Mouse (Mus musculus) MEL (cell line): ENCODE data around the gene Pacsin2. TPM values are rescaled to one million over a fixed set of nuclear protein-coding genes. Genes with fewer than 3 reads are reported as not detected.

Experiments
- DNase-seq: peaks from one replicate; pipeline ENCODE4 v3.0.0; 2011; ENCODE audit warnings: low read depth, low spot score
- H3K27ac ChIP-seq: 2 replicates; pipeline ENCODE4 v1.5.1; 2012; ENCODE audit warnings: low read depth, mild to moderate bottlenecking, control low read depth, low read length, moderate library complexity; ENCODE audit not compliant: control insufficient read depth
- H3K27me3 ChIP-seq, 2 experiments: fragments of 150-350 bp in 1 of 2; sonication (generic) in 1 of 2; 2 replicates each; pipeline ENCODE4 v1.6.1; 2012; ENCODE audit warnings: low read length in 2 of 2, mild to moderate bottlenecking in 2 of 2, improper control_type of control experiment in 1 of 2, moderate library complexity in 1 of 2; ENCODE audit not compliant: insufficient read depth in 2 of 2, control insufficient read depth in 1 of 2
- H3K36me3 ChIP-seq, 2 experiments: 2 replicates each; pipeline ENCODE4 v1.6.1; 2012 to 2014; ENCODE audit warnings: low read length in 2 of 2, improper control_type of control experiment in 1 of 2, inconsistent platforms in 1 of 2, mild to moderate bottlenecking in 1 of 2; ENCODE audit not compliant: insufficient read depth in 2 of 2, control insufficient read depth in 1 of 2
- H3K4me1 ChIP-seq, 2 experiments: fragments of 150-350 bp in 1 of 2; sonication (generic) in 1 of 2; 2 replicates each; pipeline ENCODE4 v1.6.1; 2012; ENCODE audit warnings: low read length in 2 of 2, improper control_type of control experiment in 1 of 2, mild to moderate bottlenecking in 1 of 2; ENCODE audit not compliant: insufficient read depth in 2 of 2, control insufficient read depth in 1 of 2
- H3K4me3 ChIP-seq, 2 experiments: fragments of 150-350 bp in 1 of 2; sonication (generic) in 1 of 2; 2 replicates each; pipeline ENCODE4 v1.5.1; 2012; ENCODE audit warnings: low read depth in 2 of 2, low read length in 2 of 2, mild to moderate bottlenecking in 2 of 2, moderate library complexity in 2 of 2, control low read depth in 1 of 2, improper control_type of control experiment in 1 of 2; ENCODE audit not compliant: control insufficient read depth in 1 of 2, insufficient read depth in 1 of 2
- H3K79me2 ChIP-seq: 2 replicates; pipeline ENCODE4 v1.6.1; 2012; ENCODE audit warnings: mild to moderate bottlenecking, low read length, moderate library complexity; ENCODE audit not compliant: control insufficient read depth, poor library complexity, insufficient read depth
- H3K9ac ChIP-seq: 2 replicates; pipeline ENCODE4 v1.6.1; 2012; ENCODE audit warnings: low read depth, mild to moderate bottlenecking, control low read depth, low read length, moderate library complexity; ENCODE audit not compliant: control insufficient read depth, poor library complexity, severe bottlenecking
- H3K9me3 ChIP-seq: fragments of 150-350 bp; sonication (generic); replicated peaks from 2 replicates; pipeline ENCODE4 v1.6.1; 2012; ENCODE audit warnings: mild to moderate bottlenecking, low read length, improper control_type of control experiment, moderate library complexity; ENCODE audit not compliant: insufficient read depth
- BHLHE40 ChIP-seq: IDR thresholded peaks from 2 replicates; pipeline ENCODE4 v1.6.1; 2012; ENCODE audit warnings: low read depth, mild to moderate bottlenecking, inconsistent platforms, low read length, improper control_type of control experiment, borderline replicate concordance
- CHD1 ChIP-seq: IDR thresholded peaks from 2 replicates; pipeline ENCODE4 v1.6.1; 2012; ENCODE audit warnings: low read depth, mild to moderate bottlenecking, inconsistent platforms, low read length, improper control_type of control experiment
- CTCF ChIP-seq, 3 experiments: IDR thresholded peaks in 2 of 3; conservative IDR thresholded peaks in 1 of 3; 2 replicates each; pipeline ENCODE4 v1.5.1; 2011 to 2012; ENCODE audit warnings: low read length in 3 of 3, low read depth in 2 of 3, mild to moderate bottlenecking in 2 of 3, improper control_type of control experiment in 1 of 3, inconsistent platforms in 1 of 3, mixed read lengths in 1 of 3, moderate library complexity in 1 of 3; ENCODE audit not compliant: control insufficient read depth in 1 of 3, insufficient read depth in 1 of 3, poor library complexity in 1 of 3, severe bottlenecking in 1 of 3
- E2F4 ChIP-seq: IDR thresholded peaks from 2 replicates; pipeline ENCODE4 v1.6.1; 2011; ENCODE audit warnings: low read depth, low read length, improper control_type of control experiment, borderline replicate concordance
- ETS1 ChIP-seq: IDR thresholded peaks from 2 replicates; pipeline ENCODE4 v1.6.1; 2012; ENCODE audit warnings: low read depth, mild to moderate bottlenecking, inconsistent platforms, low read length, improper control_type of control experiment, moderate library complexity
- GATA1 ChIP-seq: IDR thresholded peaks from 2 replicates; pipeline ENCODE4 v1.6.1; 2011; ENCODE audit warnings: low read depth, low read length, improper control_type of control experiment
- HCFC1 ChIP-seq: IDR thresholded peaks from 2 replicates; pipeline ENCODE4 v1.6.1; 2012; ENCODE audit warnings: low read depth, mild to moderate bottlenecking, inconsistent platforms, low read length, improper control_type of control experiment, moderate library complexity
- MAFK ChIP-seq: IDR thresholded peaks from 2 replicates; pipeline ENCODE4 v1.6.1; 2011; ENCODE audit warnings: low read depth, mild to moderate bottlenecking, low read length, improper control_type of control experiment, borderline replicate concordance
- MAX ChIP-seq: IDR thresholded peaks from 2 replicates; pipeline ENCODE4 v1.6.1; 2011; ENCODE audit warnings: low read length, improper control_type of control experiment
- NELFE ChIP-seq: IDR thresholded peaks from 2 replicates; pipeline ENCODE4 v1.6.1; 2011; ENCODE audit warnings: low read depth, low read length, improper control_type of control experiment
- POLR2AphosphoS5 ChIP-seq: IDR thresholded peaks from 2 replicates; pipeline ENCODE4 v1.6.1; 2012; ENCODE audit warnings: low read depth, borderline replicate concordance, mild to moderate bottlenecking, inconsistent platforms, low read length, moderate library complexity, mixed read lengths
- RAD21 ChIP-seq: IDR thresholded peaks from 2 replicates; pipeline ENCODE4 v1.6.1; 2011; ENCODE audit warnings: mild to moderate bottlenecking, low read depth, low read length, improper control_type of control experiment
- RCOR1 ChIP-seq: IDR thresholded peaks from 2 replicates; pipeline ENCODE4 v1.6.1; 2012; ENCODE audit warnings: low read depth, mild to moderate bottlenecking, inconsistent platforms, low read length, improper control_type of control experiment
- SIN3A ChIP-seq: IDR thresholded peaks from 2 replicates; pipeline ENCODE4 v1.6.1; 2012; ENCODE audit warnings: low read length, improper control_type of control experiment, inconsistent platforms
- TAL1 ChIP-seq: IDR thresholded peaks from 2 replicates; pipeline ENCODE4 v1.6.1; 2012; ENCODE audit warnings: mild to moderate bottlenecking, inconsistent platforms, low read length, moderate library complexity, mixed read lengths
- TCF12 ChIP-seq: IDR thresholded peaks from 2 replicates; pipeline ENCODE4 v1.6.1; 2014; ENCODE audit warnings: low read depth, mild to moderate bottlenecking, inconsistent platforms, low read length, improper control_type of control experiment, moderate library complexity
- UBTF ChIP-seq: IDR thresholded peaks from 2 replicates; pipeline ENCODE4 v1.6.1; 2012; ENCODE audit warnings: low read depth, mild to moderate bottlenecking, inconsistent platforms, low read length, improper control_type of control experiment, moderate library complexity, borderline replicate concordance; ENCODE audit not compliant: insufficient read depth
- ZC3H11A ChIP-seq: IDR thresholded peaks from 2 replicates; pipeline ENCODE4 v1.6.1; 2012; ENCODE audit warnings: low read depth, mild to moderate bottlenecking, inconsistent platforms, low read length, improper control_type of control experiment
- ZMIZ1 ChIP-seq: IDR thresholded peaks from 2 replicates; pipeline ENCODE4 v1.6.1; 2012; ENCODE audit warnings: low read depth, mild to moderate bottlenecking, inconsistent platforms, low read length, improper control_type of control experiment, moderate library complexity
- ZNF384 ChIP-seq: IDR thresholded peaks from 2 replicates; pipeline ENCODE4 v1.6.1; 2012; ENCODE audit warnings: low read depth, mild to moderate bottlenecking, inconsistent platforms, low read length, improper control_type of control experiment
- polyA plus RNA-seq, 2 experiments: library from polyadenylated mRNA; stranded (reverse) in 1 of 2; unstranded in 1 of 2; fragments of >175 nt in 1 of 2; fragments of >200 nt in 1 of 2; gene quantifications; 2 replicates each; pipeline versions ENCODE4 v1.2.1 to v1.2.4; 2012; ENCODE audit warnings: low replicate concordance in 2 of 2, low read depth in 1 of 2; ENCODE audit not compliant: insufficient read length in 2 of 2, insufficient read depth in 1 of 2, missing spikeins in 1 of 2
- total RNA-seq: library from RNA; depleted of rRNA; stranded (reverse); fragments of 300-350 nt; gene quantifications from 2 replicates; pipeline ENCODE4 v1.2.3, GENCODE M21; 2012

The Pacsin2 gene
- total and polyA plus RNA-seq, 3 experiments: 58.7 to 425 (median 103) TPM

- Histone ChIP-seq H3K4me3 (no peak overlapping the region), H3K27me3 (no peaks in the 10 kb centered on the region), H3K9ac (no peak overlapping the region), H3K36me3 (peaks cover 0 to 19% of the 10 kb centered on the region in 2 experiments; a peak in 2 of 4 replicates), H3K9me3 (no peaks in the 10 kb centered on the region), H3K4me1 (no peaks in the 10 kb centered on the region), H3K27ac (no peak overlapping the region), H3K79me2 (no peaks in the 10 kb centered on the region)
- TF ChIP-seq NELFE: no peak
- no peak for TF ChIP-seq ZNF384
- TF ChIP-seq HCFC1: no peak
- no peak for DNase-seq
Observed at GRCm38 (mm10) chr15:83387911-83388310, 76.5 kb downstream of the Pacsin2 start.

GRCm38 (mm10) chr15:83383633-83384032 lies 80.8 kb downstream of the Pacsin2 start:
- H3K4me3 ChIP-seq: no peak overlapping the region
- H3K36me3 ChIP-seq: peaks cover 0 to 11% of the 10 kb centered on the region in 2 experiments; a peak in 2 of 4 replicates
- no peak overlapping the region for H3K27ac ChIP-seq
- H3K79me2 ChIP-seq: no peaks in the 10 kb centered on the region
- H3K27me3 ChIP-seq: no peaks in the 10 kb centered on the region
- no peak overlapping the region for H3K9ac ChIP-seq
- TF ChIP-seq ETS1 (no peak), TAL1 (no peak), RAD21 (no peak)
- no peaks in the 10 kb centered on the region for H3K4me1 ChIP-seq
- no peak for DNase-seq
- H3K9me3 ChIP-seq: no peaks in the 10 kb centered on the region

- H3K9ac ChIP-seq: no peak overlapping the region
- no peak for TF ChIP-seq SIN3A
- TF ChIP-seq HCFC1: no peak
- no peak for TF ChIP-seq POLR2AphosphoS5
- no peak for TF ChIP-seq ZC3H11A
- no peak for TF ChIP-seq ZNF384
- no peak for TF ChIP-seq RCOR1
- TF ChIP-seq MAX: no peak
- TF ChIP-seq ZMIZ1: no peak
- TF ChIP-seq E2F4: no peak
- no peak for TF ChIP-seq CTCF (IDR thresholded peaks at IDR 0.05 in 2 of 3, conservative IDR thresholded peaks at IDR 0.05 in 1 of 3; ENCODE audit: control insufficient read depth in 1 of 3, insufficient read depth in 1 of 3, low read depth in 2 of 3, low read length in 3 of 3, poor library complexity in 1 of 3, severe bottlenecking in 1 of 3)
- no peak for TF ChIP-seq UBTF
- no peak for TF ChIP-seq BHLHE40
- TF ChIP-seq TAL1: no peak
- TF ChIP-seq RAD21: no peak
- TF ChIP-seq GATA1: no peak
- TF ChIP-seq MAFK: no peak
- no peak for TF ChIP-seq TCF12
- no peak for TF ChIP-seq NELFE
- TF ChIP-seq CHD1: no peak
Observed at GRCm38 (mm10) chr15:83383136-83383535, 81.3 kb downstream of the Pacsin2 start.

More at GRCm38 (mm10) chr15:83383136-83383535, 81.3 kb downstream of the Pacsin2 start:
- no peak for DNase-seq
- no peaks in the 10 kb centered on the region for H3K79me2 ChIP-seq
- peaks cover 0 to 9% of the 10 kb centered on the region in 2 experiments; a peak in 2 of 4 replicates for H3K36me3 ChIP-seq
- no peak overlapping the region for H3K27ac ChIP-seq
- H3K4me1 ChIP-seq: no peaks in the 10 kb centered on the region
- H3K9me3 ChIP-seq: no peaks in the 10 kb centered on the region
- no peaks in the 10 kb centered on the region for H3K27me3 ChIP-seq
- no peak overlapping the region for H3K4me3 ChIP-seq
